Mouse (Mus musculus): ENCODE data around the gene Atp6v0d1.
A peak's percentile ranks its signal among the peaks of the same experiment; 100 is the strongest.
"Not testable (repeated sequence)": the region's sequence is repeated elsewhere in the genome, so short reads cannot be mapped to it uniquely, and the experiment has no call there.

Atp6v0d1 gene

GRCm38 (mm10) chr8:105565952-105566702 lies at the start of gene Atp6v0d1:
Gene Atp6v0d1 (minus strand): TSS chr8:105566047.
- peak; percentile 100 for DNase-seq

GRCm38 (mm10) chr8:105613830-105614511 lies 48.1 kb upstream of the Atp6v0d1 start:
- DNase-seq = peak; percentile 95

DNA sequence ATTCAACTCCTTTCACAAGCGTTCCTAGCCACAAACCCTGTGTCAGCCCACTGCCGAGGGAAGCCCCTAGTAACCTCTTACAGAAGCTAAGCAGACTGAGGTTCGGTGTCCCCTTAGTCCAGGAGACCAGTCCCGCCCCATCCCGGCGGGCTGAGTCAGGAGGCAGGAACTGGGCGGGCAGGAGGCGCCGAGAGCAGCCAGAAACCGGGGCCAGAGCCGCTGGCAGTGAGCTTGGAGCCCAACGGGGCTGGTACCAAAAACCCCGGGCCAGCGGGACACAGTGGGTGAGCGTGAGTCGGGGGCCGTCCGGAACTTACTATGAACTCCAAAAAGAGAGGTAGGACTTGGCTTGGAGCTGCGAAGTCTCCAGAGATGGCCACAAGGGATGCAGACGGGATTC lies 47.2 kb upstream of the Atp6v0d1 start:
- peak; percentile 81 for DNase-seq

DNA sequence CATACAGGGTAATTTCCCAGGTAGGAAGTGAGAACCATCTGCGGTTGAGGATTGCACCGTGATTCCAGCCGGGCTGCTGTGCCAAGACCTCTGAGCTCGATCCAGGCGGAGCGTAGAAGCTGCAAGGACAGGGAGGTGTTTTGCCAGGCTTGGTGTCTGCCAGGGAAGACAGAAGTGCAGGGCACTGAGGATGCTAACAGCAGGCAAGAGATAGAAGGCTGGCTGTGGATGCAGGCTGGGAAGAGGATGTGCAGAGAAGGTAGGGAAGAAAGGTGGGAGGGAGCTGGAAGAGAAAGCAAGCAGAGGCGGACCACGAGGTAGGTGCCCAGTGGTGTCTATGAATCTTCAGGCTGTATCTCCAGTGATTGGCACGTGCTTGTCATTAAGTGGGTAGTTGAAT lies 46.0 kb upstream of the Atp6v0d1 start:
- no peak for DNase-seq

DNA sequence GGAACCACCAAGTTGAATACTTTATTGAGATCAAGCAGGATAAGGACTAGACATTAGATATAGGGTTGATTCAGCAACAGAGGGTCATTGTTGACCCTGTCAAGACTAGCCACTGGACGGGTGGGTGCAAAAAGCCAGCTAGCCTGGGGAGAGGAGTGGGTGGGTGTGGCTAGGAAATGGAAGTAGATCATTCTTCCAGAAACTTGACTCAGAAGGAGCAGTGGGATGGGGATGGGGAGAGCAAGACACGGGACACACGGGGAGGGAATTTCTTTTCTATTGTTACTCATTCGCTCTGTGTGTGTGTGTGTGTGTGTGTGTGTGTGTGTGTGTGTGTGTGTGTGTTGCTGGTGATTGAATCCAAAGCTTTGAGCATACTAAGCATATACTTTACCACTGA lies 43.9 kb upstream of the Atp6v0d1 start:
- DNase-seq = no peak

GRCm38 (mm10) chr8:105609355-105609754 lies 43.5 kb upstream of the Atp6v0d1 start:
- no peak for DNase-seq

- peak; percentile 73 for DNase-seq
These were observed 41.8 kb upstream of the Atp6v0d1 start for GRCm38 (mm10) chr8:105607684-105608083.

DNA sequence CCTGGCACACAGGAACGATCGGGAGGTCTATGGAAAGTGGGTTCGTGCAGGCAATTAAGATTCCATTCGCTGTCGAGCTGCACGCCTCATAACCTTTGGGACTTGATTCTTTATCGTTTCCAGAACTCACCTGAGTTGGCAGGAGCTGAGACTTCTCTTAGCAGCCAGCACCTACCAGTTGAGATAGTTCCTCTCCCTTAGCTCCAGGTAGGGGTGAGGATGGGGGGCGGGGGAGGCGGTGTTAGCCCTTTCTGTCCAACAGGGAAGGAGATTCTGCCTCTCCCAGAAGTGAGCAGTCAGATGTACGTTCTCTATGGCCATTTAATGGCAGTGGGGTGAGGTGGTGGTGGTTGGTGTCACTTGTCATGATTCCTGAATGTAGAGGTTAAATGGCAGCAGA lies 41.2 kb upstream of the Atp6v0d1 start:
- no peak for DNase-seq

DNA sequence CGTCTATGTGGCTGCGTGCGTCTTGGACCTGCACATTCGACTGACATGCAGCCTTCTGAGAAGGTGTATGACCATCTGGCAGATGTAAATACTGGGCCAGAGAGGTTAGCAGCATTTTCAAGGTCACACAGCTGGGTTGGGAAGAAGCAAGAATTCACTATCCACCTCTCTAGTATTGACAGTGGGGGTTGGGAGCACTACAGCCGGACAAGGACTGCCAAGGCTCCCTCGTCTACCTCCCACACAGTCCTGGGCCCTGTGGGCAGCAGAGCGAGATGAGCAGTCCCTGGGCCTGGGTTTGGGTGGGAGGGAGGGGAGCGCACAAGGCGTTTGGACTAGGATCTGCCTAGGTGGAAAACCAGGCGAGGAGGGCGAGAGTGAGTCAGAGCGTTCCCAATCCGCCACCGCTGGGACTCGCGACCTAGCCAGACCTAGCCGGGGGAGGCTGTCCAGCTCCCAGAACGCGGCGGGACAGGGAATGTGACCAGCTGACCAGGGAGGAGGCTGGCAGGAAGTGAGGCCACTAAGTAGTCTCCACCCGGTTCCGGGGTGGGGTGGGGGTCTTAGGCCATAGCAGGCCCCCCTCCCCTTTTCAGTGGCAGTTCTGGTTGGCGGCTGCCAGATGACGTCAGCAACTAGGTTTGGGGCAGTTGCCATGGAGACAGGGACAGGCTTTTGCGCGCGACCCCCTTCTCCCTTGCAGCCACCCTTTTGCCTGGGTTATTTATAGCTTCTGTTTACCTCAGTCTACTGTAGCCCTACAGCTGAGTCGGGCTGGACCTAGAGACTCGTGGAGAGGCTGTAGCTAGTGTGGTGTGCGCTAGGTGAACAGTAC lies 40.6 kb upstream of the Atp6v0d1 start:
- DNase-seq = peak; percentile 96

DNA sequence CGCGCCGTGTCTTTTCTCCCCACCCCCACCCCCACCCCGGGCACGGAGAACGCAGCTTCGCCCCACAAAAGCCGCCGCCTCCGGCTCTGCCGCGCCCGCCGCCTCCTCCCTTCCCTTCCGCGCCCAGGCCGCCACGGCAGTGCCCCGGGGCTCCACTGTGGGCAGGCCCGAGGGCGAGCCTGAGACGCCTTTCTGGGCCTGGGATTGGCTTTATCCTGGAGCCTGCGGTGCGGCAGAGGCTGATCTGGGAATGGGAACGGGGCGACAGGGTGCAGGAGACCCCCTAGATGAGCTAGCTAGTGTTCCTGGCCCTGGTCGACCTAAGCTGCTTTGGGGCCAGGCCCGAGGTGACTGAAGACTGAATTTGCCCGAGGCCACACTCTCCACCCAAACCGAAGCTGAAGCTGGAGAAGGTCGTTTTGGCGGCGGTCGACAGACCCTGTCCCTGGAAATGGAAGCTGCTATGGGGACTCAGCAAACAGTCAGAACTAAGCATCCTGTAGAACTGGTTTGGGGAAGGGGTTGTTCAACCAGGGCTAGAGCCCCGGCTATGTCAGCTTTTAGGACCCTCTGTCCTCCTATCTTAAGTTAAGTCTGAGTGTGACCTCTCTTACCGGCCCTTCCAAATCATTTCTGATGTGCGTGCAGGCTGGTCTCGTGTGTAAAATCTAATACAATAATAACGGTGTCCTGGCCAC lies 39.8 kb upstream of the Atp6v0d1 start:
- DNase-seq = peak; percentile 61

DNA sequence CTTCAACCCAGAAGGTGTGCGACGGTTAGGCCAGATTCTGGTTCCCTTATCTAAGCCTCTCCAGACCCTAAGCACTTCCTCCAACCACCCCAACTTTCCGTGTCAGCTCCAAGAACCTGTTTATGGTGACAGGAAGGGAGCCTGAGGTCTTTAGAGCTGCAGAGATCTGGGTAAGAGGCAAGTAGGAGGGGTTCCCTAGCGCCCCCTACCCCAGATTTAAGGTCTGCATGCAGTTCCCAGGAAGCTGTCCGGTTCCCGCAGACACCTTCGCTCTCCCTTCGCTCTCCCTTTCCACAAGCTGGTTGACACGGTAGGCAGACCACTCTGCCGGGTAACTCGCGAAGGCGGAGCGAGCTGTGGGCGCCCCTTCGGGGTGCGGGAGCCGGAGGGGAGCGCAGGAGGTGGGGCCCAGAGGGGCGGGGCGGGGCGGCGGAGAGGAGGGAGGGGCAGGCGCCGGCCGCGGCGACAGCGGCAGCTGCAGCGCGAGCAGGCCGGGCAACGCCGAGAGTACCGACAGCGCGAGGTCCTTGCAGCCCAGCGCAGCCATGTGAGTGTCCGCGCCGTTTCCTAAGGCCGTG lies 39.0 kb upstream of the Atp6v0d1 start, which contains the start of gene Ripor1:
TSS of gene Ripor1 (plus strand) at position 452 of the 578 bp plus-strand sequence.
- peak; percentile 88 for DNase-seq

DNA sequence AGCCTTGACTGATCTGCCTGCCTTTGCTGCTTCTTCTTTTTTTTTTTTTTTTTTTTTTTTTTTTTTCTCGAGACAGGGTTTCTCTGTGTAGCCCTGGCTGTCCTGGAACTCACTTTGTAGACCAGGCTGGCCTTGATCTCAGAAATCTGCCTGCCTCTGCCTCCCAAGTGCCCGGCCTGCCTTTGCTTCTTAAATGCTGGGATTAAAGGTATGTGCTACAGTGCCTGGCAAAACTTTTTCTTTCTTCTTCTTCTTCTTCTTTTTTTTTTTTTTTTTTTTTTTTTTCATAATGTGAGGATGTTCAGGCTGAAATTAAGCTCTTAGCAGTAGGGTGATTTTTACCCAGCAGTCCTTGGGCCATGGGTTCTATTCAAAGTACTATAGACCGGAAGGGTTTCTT lies 36.7 kb upstream of the Atp6v0d1 start:
- not testable (repeated sequence) for DNase-seq

GRCm38 (mm10) chr8:105601301-105601700 lies 35.5 kb upstream of the Atp6v0d1 start:
- DNase-seq = no peak

GRCm38 (mm10) chr8:105598777-105599176 lies 32.9 kb upstream of the Atp6v0d1 start:
- DNase-seq = no peak

DNA sequence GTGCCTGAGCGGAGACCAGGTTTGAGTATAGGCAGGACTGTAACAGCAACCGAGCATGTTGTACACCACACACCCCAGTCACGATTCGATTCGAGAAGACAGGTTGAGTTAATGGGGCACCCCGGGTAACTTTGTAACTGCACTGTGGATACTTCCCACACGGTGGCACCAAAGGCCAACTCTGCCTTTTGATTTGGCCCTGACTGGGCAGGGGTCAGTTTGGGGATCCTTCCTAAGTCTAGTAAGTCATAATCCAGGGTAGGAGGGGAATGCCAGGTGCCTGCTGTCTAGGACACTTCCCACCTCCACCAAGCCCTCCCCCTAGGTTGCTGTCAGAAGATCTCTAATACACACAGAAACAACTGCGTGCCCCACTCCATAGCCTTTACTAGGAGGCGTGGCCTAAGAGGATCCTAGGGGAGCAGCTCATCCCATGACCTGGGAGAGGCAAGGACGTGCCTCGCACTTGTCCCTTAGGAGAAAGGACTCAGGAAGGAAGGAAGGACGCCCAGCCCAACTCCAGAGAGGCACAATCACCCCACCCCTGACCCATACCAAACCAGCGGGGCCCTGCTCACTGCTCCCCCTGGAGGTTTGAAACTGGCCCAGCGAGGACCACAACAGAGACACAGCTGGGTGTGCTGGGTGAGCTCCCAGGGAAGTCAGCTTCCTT lies 30.7 kb upstream of the Atp6v0d1 start:
- DNase-seq = peak; percentile 93

DNA sequence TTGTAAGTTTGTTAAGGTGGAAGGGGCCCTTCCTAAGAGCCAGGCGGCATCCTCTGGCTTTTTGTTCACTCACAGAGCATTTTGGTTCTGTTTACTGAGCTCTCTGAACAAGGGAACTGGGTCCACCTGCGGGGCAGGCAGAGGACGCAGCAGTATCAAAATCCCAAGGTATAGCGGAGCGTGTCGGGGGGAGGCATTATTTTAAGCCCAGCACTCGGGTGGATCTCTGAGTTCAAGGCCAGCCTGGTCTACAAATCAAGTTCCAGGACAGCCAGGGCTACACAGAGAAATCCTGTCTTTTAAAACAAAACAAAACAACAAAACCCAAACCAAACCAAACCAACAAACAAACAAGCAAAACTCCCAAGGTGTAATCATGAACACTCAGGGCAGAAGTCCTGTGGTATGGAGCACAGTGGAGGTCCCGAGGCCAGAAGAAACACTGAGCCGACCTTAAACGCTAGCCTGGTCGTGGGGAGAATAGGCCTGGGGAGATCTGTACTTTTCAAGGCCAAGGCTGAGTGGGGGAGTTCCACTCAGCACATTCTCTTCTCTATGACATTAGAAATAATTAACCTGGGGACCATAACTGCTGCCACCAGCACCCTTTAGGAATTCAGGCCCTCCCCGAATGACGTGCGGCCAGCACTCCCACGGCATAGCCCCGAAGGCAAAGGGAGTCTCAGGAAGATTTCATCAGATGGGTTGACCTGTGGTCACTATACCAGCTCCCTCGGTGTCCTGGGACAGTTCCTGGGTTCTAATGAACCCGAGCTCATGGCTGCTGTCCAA lies 28.8 kb upstream of the Atp6v0d1 start:
- no peak for DNase-seq

DNA sequence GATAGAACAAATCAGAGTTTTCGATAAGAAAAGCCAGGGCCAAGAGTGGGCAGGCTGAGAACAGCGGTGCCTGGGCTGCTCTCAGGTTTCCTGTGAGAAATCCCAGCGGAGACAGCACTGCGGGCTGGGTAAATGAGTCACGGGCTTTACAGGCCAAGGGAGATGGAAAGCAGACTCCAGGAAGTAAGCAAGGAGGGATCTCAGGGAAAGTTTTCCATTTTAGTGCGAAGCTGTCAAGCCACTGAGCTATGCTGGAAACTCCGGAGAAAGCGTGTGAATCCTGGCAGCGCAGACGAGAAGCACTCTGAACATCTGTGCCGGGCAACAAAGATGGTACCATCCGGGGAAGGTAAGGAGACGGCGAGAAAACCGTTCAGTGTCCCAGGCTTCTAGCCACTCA lies 28.0 kb upstream of the Atp6v0d1 start:
- peak; percentile 38 for DNase-seq

- no peak for DNase-seq
These were observed 26.6 kb upstream of the Atp6v0d1 start for GRCm38 (mm10) chr8:105592431-105592830.

DNA sequence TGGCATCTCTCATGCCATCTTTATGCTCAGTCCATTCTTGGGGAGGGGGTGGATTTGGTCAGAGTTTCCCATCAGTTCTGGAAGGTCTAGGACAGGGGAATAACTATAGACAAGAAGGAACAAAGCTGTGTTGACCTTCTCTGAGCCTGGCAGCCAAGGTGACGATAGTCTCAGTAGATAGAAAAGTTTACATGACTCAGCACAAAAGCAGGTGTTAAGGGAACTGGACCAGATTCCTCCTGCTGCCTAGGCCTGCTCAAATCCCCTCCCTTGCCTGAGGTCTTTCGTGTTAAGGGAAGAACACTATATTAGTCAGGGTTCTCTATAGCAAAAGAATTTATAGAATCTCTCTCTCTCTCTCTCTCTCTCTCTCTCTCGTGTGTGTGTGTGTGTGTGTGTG lies 13.9 kb upstream of the Atp6v0d1 start:
- no peak for DNase-seq

DNA sequence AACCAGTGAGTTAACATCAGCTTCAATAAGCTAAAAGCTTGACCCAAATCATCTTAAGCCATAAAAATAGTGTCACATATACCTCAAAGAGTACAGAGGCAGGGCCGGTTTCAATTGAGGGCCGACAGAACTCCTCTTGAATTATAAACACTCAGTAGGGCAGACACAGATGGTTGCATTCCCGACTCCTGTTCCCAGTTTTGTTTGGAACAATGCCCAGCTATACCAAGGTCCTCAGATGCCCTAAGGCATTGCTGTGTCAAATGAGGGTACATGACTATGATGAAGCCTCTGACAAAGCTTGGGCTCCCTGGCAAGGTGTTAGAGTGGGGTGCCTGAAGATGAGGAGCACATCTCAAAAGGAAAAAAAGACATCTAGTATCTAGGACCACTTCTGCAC lies 9.7 kb upstream of the Atp6v0d1 start:
- no peak for DNase-seq

DNA sequence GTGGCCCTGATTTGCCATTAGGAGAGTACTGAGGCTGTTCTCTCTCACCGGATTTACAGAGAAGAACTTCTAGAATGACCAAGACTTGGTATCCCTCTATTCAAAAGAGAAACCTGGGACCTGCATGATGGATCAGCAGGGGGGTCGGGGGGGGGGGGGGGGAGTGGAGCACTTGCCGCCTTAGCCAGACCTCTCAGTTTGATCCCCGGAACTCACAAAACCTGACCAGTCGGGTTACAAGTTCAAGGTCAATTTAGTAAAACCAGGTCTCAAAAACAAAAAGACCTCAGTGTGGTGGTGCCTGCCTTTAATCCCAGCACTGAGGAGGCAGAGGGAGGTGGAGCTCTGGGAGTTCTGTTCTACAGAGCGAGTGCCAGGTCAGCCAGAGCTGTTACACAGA lies 8.9 kb upstream of the Atp6v0d1 start:
- no peak for DNase-seq

Measured in lung, postnatal 10 days (tissue).